Mouse (Mus musculus) lung, adult 2 months (tissue): ENCODE results near the gene Olfr49.

Experiments used
- CTCF ChIP-seq: fragments of 200-500 bp; IDR thresholded peaks from 2 replicates; pipeline ENCODE4 v1.5.1; 2011; ENCODE audit warnings: mild to moderate bottlenecking, low read length, control low read depth; ENCODE audit not compliant: insufficient read depth
- POLR2A ChIP-seq: fragments of 200-500 bp; IDR thresholded peaks from 2 replicates; pipeline ENCODE4 v1.6.1; 2011; ENCODE audit warnings: low read depth, mild to moderate bottlenecking, control low read depth, low read length, borderline replicate concordance; ENCODE audit errors: extremely low read depth

- no peak for TF ChIP-seq CTCF
- TF ChIP-seq POLR2A, result no peak
Observed at GRCm38 (mm10) chr14:54265093-54265492, 19.6 kb downstream of the Olfr49 start.
